Mouse (Mus musculus): Measurements from ENCODE around the gene Idh3b. TPM values are rescaled to one million over a fixed set of nuclear protein-coding genes. Genes with fewer than 3 reads are reported as not detected.

Idh3b gene
- polyA plus RNA-seq, 1 experiment from 2014 or later = 138 TPM

GRCm38 (mm10) chr2:130248226-130248625 lies 36.1 kb downstream of the Idh3b start:
- DNase-seq (ENCODE audit: low spot score) = no peak
- Histone ChIP-seq H3K27me3 (ENCODE audit: control insufficient read depth, insufficient read depth, low read length) (no peaks in the 10 kb centered on the region), H3K4me2 (ENCODE audit: low read depth, low read length, severe bottlenecking) (no peak overlapping the region), H3K4me3 (ENCODE audit: low read depth, low read length) (no peak overlapping the region), H3K9me3 (ENCODE audit: control insufficient read depth, low read length) (no peaks in the 10 kb centered on the region), H3K27ac (ENCODE audit: low read depth, low read length) (no peak overlapping the region), H3K9ac (ENCODE audit: low read length) (no peak overlapping the region), H3K36me3 (ENCODE audit: control insufficient read depth, insufficient read depth, low read length) (no peaks in the 10 kb centered on the region), H3K4me1 (replicated peaks; ENCODE audit: control insufficient read depth, insufficient read depth, low read length) (no peaks in the 10 kb centered on the region)
- whole genome bisulfite sequencing = 81% methylated on average over 7 of the region's 7 CpGs
- no peak for ATAC-seq (replicated peaks; ENCODE audit: low FRiP score)

- H3K27me3 ChIP-seq (ENCODE audit: control insufficient read depth, insufficient read depth, low read length) = no peaks in the 10 kb centered on the region
- no peak overlapping the region for H3K27ac ChIP-seq (ENCODE audit: low read depth, low read length)
- H3K4me1 ChIP-seq (replicated peaks; ENCODE audit: control insufficient read depth, insufficient read depth, low read length) = no peaks in the 10 kb centered on the region
- DNase-seq (ENCODE audit: low spot score) (no peak), ATAC-seq (replicated peaks; ENCODE audit: low FRiP score) (no peak)
- H3K36me3 ChIP-seq (ENCODE audit: control insufficient read depth, insufficient read depth, low read length) = no peaks in the 10 kb centered on the region
- no peak overlapping the region for H3K4me3 ChIP-seq (ENCODE audit: low read depth, low read length)
- WGBS = 48% methylated on average over 9 of the region's 9 CpGs
- no peaks in the 10 kb centered on the region for H3K9me3 ChIP-seq (ENCODE audit: control insufficient read depth, low read length)
- no peak overlapping the region for H3K9ac ChIP-seq (ENCODE audit: low read length)
- H3K4me2 ChIP-seq (ENCODE audit: low read depth, low read length, severe bottlenecking) = no peak overlapping the region
Observed at GRCm38 (mm10) chr2:130246912-130247311, 37.4 kb downstream of the Idh3b start.

Other genes with a start within 250 kb of the Idh3b start
- gene Tgm6, start 172.1 kb downstream of the Idh3b start, polyA plus RNA-seq (2014; fragmentation: Nextera tagmentation; extraction: Ambion mirVana) = not detected in 2 replicates
- gene Snrpb, start 105.1 kb downstream of the Idh3b start, polyA plus RNA-seq (2014; fragmentation: Nextera tagmentation; extraction: Ambion mirVana) = 733 and 765 TPM in 2 replicates
- 0.05 TPM in 1 of 2 replicates, not detected in the other for gene Tmc2, start 89.4 kb downstream of the Idh3b start, polyA plus RNA-seq (2014; fragmentation: Nextera tagmentation; extraction: Ambion mirVana)
- 375 and 381 TPM in 2 replicates for gene Nop56, start 10.1 kb downstream of the Idh3b start, polyA plus RNA-seq (2014; fragmentation: Nextera tagmentation; extraction: Ambion mirVana)
- 2.5 and 2.8 TPM in 2 replicates for gene Ebf4, start 10.6 kb upstream of the Idh3b start, polyA plus RNA-seq (2014; fragmentation: Nextera tagmentation; extraction: Ambion mirVana)
- 27.1 and 29.9 TPM in 2 replicates for gene Cpxm1, start 113.0 kb upstream of the Idh3b start, polyA plus RNA-seq (2014; fragmentation: Nextera tagmentation; extraction: Ambion mirVana)
- gene Gm28372, start 120.7 kb upstream of the Idh3b start, polyA plus RNA-seq (2014; fragmentation: Nextera tagmentation; extraction: Ambion mirVana) = not detected in 2 replicates
- gene 1700020A23Rik, start 120.7 kb upstream of the Idh3b start, polyA plus RNA-seq (2014; fragmentation: Nextera tagmentation; extraction: Ambion mirVana) = not detected in 2 replicates
- not detected in 2 replicates for gene Tmem239, start 121.9 kb upstream of the Idh3b start, polyA plus RNA-seq (2014; fragmentation: Nextera tagmentation; extraction: Ambion mirVana)
- 95.8 and 103 TPM in 2 replicates for gene Vps16, start 139.8 kb upstream of the Idh3b start, polyA plus RNA-seq (2014; fragmentation: Nextera tagmentation; extraction: Ambion mirVana)
- gene Pced1a, start 140.2 kb upstream of the Idh3b start, polyA plus RNA-seq (2014; fragmentation: Nextera tagmentation; extraction: Ambion mirVana) = 9.6 and 12.2 TPM in 2 replicates
- gene Ptpra, start 165.7 kb upstream of the Idh3b start, polyA plus RNA-seq (2014; fragmentation: Nextera tagmentation; extraction: Ambion mirVana) = 116 and 128 TPM in 2 replicates